Mouse (Mus musculus): ENCODE measurements around the gene Lpp.
A peak's percentile ranks its signal among the peaks of the same experiment; 100 is the strongest.

Lpp gene

DNA sequence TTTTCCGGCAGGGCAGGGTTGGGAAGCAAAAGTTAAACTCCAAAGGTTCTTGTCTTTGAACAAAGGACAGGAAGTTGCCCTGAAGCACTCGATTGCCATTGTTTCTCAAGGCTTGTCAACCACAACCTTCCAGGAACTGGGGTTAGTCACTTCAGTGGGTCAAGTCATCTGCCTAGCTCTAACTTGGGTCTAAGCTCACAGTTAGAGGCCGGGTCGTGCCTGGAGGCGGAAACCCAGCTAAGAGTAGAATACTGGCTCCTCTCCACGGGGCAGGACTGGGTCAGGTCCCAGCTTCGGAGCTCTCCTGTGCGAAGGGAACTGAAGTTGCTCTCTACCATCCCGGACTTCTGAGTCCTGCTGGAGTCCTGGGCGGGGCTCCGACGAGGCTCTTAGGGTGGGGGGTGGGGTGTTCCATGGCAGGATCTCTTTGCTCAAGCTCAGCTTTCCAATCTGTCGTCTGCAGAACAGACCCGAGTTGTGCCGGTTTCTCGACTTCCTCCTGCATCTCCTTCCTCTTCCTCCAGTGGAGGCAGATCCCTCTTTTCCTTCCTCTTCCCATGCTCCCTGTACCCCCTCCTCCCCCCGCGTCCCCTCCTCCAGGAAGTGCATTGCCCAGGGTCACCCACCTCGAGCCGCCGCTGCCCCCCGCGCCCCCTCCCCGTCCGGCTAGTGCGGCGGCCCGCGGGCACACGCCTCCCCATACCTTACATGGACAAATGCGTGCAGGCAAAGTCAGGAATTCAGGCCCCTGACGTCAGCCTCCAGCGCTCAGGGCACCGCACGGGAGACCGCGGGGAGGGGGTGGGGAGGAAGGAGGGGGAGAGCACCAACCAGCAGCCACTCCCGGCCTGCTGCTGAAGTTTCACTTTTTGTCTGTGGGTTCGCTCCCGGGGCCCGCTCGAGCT is at the start of gene Lpp:
Gene Lpp, plus strand, starts transcription at position 857 of the 905 bp plus-strand sequence.
- DNase-seq (ENCODE audit: low spot score): peak; percentile 53

DNA sequence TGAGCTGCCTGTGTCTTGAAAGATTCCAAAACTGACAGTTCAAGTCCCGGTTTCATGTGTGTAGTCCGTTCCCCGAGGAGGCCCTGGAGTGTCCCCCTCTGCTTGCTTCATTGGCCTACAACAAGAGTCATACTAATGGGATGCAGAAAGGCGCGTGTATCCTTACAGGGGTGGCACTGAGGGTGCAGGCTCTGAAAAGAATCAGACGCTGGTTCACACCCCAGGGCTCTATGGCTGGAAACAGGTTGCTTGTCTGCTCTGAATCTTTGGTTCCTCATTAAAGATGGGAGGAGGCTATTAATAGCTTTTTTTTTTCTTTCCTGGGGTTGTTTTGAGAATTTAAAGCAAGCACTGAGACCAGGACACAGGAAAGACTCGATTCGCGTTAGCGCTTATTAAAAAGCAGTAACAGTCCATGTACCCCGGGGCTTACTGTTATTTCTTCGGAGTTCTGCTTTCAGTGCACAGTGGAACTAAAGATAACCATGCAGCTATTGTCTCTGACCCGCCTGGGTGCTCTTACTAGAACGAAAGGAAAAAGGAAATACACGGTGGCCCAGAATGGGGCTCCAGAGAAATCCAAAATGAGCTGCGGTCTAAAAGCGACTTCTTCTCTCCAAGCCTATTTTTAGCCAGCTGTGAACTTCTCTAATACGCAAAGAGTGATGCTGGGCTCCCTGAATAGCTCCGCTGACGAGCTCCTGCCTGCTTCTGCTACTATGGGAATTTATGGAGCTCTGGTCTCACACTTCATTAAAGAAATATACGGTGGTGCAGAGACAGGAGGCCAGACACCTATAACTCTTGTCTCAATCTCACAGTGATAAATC is 45.5 kb upstream of the Lpp start:
- no peak for DNase-seq (ENCODE audit: low spot score)

GRCm38 (mm10) chr16:24350306-24350705 is 43.0 kb upstream of the Lpp start:
- DNase-seq (ENCODE audit: low spot score): no peak

DNA sequence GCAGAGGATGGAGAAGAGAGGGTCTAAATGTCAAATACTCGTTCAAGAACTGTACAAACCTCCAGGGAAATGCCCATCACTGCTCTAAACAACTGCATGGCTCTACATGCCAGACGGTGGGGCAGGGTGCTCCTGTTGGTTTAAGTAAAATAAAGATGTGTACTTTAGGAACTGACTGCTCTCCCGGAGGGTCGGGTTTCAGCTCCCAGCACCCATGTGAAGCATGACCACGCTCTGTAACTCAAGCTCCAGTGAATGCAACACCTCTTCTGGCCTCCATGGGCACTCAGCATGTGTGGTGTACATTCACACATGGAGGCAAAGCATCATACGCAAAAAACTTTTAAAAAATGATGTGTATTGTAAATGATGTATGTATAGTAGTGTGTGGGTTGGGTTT is 42.6 kb upstream of the Lpp start:
- no peak for DNase-seq (ENCODE audit: low spot score)

GRCm38 (mm10) chr16:24351811-24352210 is 41.5 kb upstream of the Lpp start:
- no peak for DNase-seq (ENCODE audit: low spot score)

- DNase-seq (ENCODE audit: low spot score): no peak
Measured at GRCm38 (mm10) chr16:24353816-24354215, 39.5 kb upstream of the Lpp start.

GRCm38 (mm10) chr16:24361667-24362066 is 31.6 kb upstream of the Lpp start:
- no peak for DNase-seq (ENCODE audit: low spot score)

DNA sequence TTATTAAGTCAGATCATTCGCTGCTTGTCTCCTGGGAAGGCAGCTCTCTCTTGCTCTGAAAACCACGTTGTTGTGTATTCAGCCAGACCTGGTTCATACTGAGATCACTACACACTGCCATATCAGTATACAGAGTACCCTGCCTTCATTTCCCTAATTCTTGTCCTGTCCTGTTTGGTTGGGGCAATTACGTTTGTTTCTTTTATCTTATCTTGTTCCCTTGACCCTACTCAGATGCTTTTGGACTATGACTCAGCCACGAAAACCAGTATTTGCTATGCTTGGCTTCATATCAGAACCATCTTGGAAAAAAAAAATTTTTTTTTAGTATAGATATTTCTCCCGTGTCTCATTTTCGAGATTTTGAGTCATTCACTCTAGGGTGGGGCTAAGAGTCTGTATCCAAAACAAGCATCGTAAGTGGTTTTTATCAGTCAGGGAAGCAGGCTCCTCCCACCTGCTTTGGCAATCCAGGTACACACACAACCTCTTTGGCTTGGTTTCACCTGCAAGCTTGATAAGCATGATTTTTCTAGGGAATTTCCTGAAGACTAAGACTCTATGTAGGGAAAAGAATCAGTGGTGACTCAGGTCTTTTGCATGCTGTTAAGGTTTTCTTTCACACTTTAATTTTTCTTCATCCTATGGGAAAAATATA is 29.1 kb upstream of the Lpp start:
- no peak for DNase-seq (ENCODE audit: low spot score)

DNA sequence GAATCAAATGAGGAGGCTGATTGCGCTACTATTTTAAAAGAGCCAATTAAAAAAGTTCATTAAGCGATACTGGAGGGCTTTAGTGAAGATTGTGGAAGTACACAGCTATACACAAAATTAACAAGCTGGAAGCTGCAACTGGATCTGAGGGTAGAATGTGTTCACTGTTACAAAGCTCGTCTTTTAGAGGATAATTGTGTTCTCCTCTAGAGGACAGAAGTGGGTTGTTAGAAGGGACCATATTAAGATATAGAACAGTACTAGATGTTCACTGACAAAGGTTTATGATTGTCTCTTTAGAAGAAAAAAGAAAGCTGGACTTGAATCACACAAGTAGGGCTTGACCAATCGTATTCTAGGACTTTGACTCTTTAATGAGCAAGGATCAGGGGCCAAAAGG is 27.4 kb upstream of the Lpp start:
- DNase-seq (ENCODE audit: low spot score): no peak

DNA sequence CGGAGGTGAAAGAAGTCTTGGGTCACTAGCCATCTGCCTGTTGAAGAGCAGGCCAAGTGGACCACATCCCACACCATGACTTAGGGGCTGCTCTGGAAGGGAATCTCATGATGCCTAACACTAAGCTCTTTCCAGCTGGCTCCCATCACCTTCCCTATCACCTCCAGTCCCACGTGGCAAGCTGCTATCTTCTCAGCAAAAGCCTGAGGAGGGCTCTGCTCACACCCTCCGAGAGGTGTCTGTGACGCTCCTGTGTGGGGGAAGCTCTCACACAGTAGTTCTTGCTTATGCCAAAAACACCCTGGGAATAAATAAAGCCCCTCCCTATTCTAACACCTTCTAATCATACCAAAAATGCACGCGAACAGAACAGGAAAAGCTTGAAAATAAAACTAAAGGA is 26.2 kb upstream of the Lpp start:
- DNase-seq (ENCODE audit: low spot score): no peak

- no peak for DNase-seq (ENCODE audit: low spot score)
Measured at GRCm38 (mm10) chr16:24367506-24367905, 25.8 kb upstream of the Lpp start.

GRCm38 (mm10) chr16:24376478-24376877 is 16.8 kb upstream of the Lpp start:
- DNase-seq (ENCODE audit: low spot score): no peak

GRCm38 (mm10) chr16:24390596-24390995 is 2.7 kb upstream of the Lpp start:
- no peak for DNase-seq (ENCODE audit: low spot score)

GRCm38 (mm10) chr16:24391111-24391510 is 2.2 kb upstream of the Lpp start:
- DNase-seq (ENCODE audit: low spot score): no peak

DNA sequence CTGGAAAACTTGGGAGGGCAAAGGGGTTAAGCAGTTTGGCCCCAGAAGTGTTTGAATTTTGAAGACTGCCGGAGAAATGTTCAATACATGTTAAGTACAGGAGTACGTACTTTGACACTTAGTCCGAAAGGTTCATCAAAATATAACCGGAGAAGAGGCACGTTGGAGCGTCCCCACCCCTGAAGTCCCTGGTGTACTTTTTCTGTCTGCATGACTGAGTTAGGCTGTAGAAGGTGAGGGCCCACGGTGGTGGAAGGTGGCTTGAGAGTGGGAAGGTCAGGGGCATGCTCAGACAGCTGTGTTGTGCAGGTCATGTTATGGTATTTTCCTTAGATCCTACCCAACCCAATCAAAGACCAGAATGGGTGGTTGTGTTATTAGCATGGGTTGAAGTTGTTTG is 1.4 kb upstream of the Lpp start:
- DNase-seq (ENCODE audit: low spot score): no peak

DNA sequence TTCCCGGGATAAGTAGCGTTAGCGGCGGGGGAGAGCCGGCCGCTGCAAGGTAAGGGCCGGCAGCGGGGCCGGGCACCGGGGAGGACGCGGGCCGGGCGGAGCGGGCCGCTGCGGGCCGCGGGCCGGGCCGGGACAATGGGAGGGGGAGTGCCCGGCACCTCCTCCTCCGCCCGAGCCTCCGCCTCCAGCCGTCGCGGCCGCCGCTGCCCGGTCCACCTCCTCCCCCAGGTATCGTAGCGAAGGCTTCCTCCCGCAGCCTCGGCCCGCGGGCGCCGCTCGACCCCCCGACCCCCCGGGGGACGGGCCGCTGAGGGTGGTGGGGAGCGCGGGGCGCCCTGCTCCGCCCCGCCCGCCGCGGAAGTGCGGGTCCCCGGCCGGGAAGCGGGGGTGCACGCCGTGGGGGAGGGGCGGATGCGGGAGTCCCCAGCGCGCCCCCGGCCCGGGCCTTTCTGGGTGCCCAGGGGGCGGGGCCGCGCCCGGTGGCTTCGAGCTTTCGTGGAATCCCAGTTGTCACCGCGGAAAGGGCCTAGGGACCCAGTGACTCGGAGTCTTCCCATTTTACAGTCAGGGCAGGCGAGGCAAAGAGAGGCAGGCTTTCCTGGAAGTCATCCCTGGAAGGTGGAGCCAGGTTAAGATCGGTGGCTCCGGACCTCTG is 376 bp downstream of the Lpp start:
- peak; percentile 61 for DNase-seq (ENCODE audit: low spot score)

DNA sequence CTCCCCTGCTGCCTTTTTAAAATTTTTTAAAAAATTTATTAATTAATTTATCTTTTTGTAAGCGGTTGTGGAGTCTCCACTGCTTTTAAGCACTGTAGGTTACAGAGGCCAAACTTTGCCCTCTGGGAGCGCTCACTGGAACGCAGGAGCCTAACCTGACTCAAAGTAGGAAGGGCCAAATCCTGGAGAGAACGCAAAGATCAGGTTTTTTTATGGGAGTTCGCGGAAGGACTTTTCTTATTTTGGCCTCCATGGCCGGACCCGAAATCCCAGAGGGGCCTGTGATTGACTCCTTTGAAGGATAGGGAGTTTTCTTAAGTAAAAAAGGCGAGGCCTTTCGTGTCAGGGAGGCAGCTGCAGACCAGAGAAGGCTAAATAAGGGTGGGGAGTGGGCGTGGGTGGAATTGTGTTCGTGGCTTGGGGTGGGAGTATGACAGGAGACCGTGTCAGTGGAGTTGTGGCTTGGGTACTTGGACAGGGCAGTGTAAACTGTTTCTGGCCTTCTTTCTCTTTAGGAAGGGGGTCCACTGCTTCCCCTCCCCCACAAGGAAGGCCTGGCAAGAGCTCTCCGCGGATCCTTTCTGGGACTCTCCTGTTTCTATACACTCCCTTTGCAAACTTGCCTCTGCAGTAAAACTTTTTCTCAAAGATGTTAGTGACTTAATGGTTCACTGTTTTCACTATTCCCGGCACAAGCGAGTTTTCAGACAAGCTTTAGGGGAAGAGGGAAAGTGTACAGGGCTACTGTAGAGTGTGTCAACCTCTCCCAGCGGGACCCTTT is 1.1 kb downstream of the Lpp start:
- peak; percentile 24 for DNase-seq (ENCODE audit: low spot score)

- no peak for DNase-seq (ENCODE audit: low spot score)
Measured at GRCm38 (mm10) chr16:24395100-24395499, 1.8 kb downstream of the Lpp start.

- DNase-seq (ENCODE audit: low spot score): no peak
Measured at GRCm38 (mm10) chr16:24396504-24396903, 3.2 kb downstream of the Lpp start.

- DNase-seq (ENCODE audit: low spot score): no peak
Measured at GRCm38 (mm10) chr16:24398476-24398875, 5.2 kb downstream of the Lpp start.

DNA sequence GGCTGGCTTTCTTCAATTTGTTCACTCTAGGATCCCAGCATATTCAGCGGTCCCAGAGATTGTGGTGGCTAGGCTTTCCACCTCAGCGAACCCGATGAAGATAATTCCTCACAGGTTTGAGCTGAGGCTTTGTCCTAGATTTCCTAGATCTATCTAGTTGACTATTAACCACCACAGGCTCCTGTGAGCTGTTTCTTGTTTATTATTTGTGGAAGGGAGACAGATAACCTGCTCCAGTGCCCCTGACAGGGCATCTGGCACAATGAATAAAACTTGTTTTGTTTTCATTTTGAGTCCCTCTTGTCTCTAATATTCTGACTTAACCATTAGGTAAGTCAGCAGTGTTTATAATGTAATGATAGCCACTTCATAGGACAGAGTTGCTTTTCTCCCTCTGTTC is 5.6 kb downstream of the Lpp start:
- DNase-seq (ENCODE audit: low spot score): no peak

All from ovary, postnatal 14 days (tissue).